Mouse (Mus musculus): ENCODE measurements at regions not wholly inside any gene's neighbourhood (a gene's known extent, or its start where the extent isn't known, plus 50 kb on each side); places are given as distances from the start of the nearest gene placed in this dataset.

DNA sequence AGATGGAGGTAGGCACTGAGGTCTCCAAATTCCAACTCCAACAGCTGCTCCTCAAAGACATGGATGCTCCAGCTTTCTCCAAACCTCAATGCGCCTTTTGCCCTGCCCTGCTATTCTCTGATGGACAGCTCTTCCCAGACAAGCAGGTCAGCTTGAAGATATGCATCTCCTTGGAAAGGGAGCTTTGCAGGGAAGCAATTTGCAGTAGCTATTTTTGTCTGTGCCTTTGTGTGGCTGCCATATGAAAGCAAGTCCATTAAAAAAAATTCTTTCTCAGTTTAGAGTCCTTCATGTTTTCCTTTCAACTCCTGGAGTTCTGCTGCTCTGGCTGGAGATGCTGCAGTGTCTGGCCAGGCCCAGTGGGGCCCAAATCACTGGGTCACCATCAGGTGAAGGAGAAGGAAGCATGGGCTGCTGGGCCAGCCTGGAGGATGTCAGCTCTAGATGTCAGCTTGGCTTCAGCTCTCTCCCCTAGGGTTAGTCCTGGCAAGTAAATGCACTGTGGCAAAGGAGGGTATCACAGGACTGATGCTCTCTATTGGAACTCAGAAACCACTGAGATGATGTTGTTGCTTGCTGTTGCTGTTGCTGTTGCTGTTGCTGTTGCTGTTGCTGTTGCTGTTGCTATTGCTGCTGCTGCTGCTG, 240.5 kb upstream of the Gm21798 start:
- TF ChIP-seq CTCF (IDR thresholded peaks at IDR 0.05) = no peak
- no peak for TF ChIP-seq EP300 (IDR thresholded peaks at IDR 0.05)

Data from lung, postnatal 0 days (tissue).